Mouse (Mus musculus): ENCODE results near the gene Capzb. TPM values are rescaled to one million over a fixed set of nuclear protein-coding genes. Genes with fewer than 3 reads are reported as not detected.

The Capzb gene
- total and polyA plus RNA-seq, 3 experiments: 86.4 to 388 (median 160) TPM

DNA sequence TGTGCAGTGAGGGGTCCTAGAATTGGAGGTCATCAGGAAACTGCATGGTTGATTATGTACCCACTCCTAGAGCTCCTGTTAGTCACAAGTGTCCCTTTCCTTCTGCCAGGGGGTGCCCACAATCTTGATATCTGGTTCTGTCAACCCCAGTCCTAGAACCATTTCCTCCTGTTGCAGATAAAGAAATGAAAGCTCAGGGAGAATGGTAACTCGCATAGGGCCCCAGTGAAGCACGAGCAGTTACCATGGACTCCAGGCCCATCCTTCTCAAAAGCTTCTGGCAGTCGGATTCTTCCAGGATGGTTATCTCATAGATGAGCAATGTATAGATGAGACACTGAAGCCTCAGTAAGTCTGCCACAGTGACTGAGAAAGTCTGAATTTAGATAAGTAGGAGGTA, 8.2 kb downstream of the Capzb start:
- in situ Hi-C loops (cut with MboI; ENCODE audit: low pct_ligation_motif_present, low pct_unique_long_range_greater_than_20kb, low sequenced_read_pairs): no loop called here
- Histone ChIP-seq H3K9ac (ENCODE audit: insufficient read depth, low read depth) (no peak overlapping the region), H3K4me3 (replicated peaks in 1 of 3; ENCODE audit: low read depth in 2 of 3, low read length in 2 of 3, poor library complexity in 1 of 3) (no peak overlapping the region), H3K36me3 (replicated peaks in 1 of 2; ENCODE audit: control insufficient read depth in 1 of 2, insufficient read depth in 1 of 2, low read length in 1 of 2) (peaks cover 15 to 80% of the 10 kb centered on the region in 2 experiments), H3K4me1 (ENCODE audit: control insufficient read depth in 1 of 2, insufficient read depth in 2 of 2) (peaks cover 44 to 99% of the 10 kb centered on the region in 2 experiments), H3K79me2 (replicated peaks; ENCODE audit: control insufficient read depth, extremely low read depth, insufficient read depth, poor library complexity, severe bottlenecking) (peaks cover 92% of the 10 kb centered on the region), H3K9me3 (replicated peaks; ENCODE audit: low read length) (no peaks in the 10 kb centered on the region), H3K27me3 (replicated peaks) (no peaks in the 10 kb centered on the region), H3K27ac (ENCODE audit: insufficient read depth, low read depth) (no peak overlapping the region), H3K4me2 (ENCODE audit: insufficient read depth, low read depth, poor library complexity, severe bottlenecking) (no peak overlapping the region)
- no peak for TF ChIP-seq GABPA (IDR thresholded peaks at IDR 0.05; ENCODE audit: insufficient replicate concordance, low read depth, low read length)
- no peak for TF ChIP-seq NELFE (IDR thresholded peaks at IDR 0.05; ENCODE audit: low read depth, low read length)
- TF ChIP-seq IRF4 (IDR thresholded peaks at IDR 0.05; ENCODE audit: low read depth, low read length): no peak
- TF ChIP-seq ELF1 (IDR thresholded peaks at IDR 0.05; ENCODE audit: low read depth, low read length): no peak
- no peak for TF ChIP-seq JUND (conservative IDR thresholded peaks at IDR 0.05; ENCODE audit: low read depth, low read length)
- TF ChIP-seq ZC3H11A (IDR thresholded peaks at IDR 0.05; ENCODE audit: low read depth, low read length): no peak
- no peak for TF ChIP-seq USF2 (conservative IDR thresholded peaks at IDR 0.05; ENCODE audit: low read depth, low read length)
- TF ChIP-seq KAT2A (IDR thresholded peaks at IDR 0.05; ENCODE audit: insufficient replicate concordance, low read length): no peak
- no peak for TF ChIP-seq MEF2A (IDR thresholded peaks at IDR 0.05; ENCODE audit: borderline replicate concordance, low read depth, low read length)
- TF ChIP-seq USF1 (IDR thresholded peaks at IDR 0.05; ENCODE audit: low read depth, low read length): no peak
- no peak for TF ChIP-seq UBTF (IDR thresholded peaks at IDR 0.05; ENCODE audit: low read depth, low read length)
- TF ChIP-seq E2F4 (IDR thresholded peaks at IDR 0.05; ENCODE audit: insufficient replicate concordance, low read depth, low read length): no peak
- no peak for TF ChIP-seq ZMIZ1 (IDR thresholded peaks at IDR 0.05; ENCODE audit: low read depth, low read length)
- TF ChIP-seq HCFC1 (IDR thresholded peaks at IDR 0.05; ENCODE audit: low read depth, low read length): no peak
- no peak for TF ChIP-seq POLR2A (IDR thresholded peaks at IDR 0.05; ENCODE audit: low read depth, low read length)
- no peak for TF ChIP-seq SMC3 (IDR thresholded peaks at IDR 0.05; ENCODE audit: low read depth, low read length)
- TF ChIP-seq POLR2AphosphoS2 (IDR thresholded peaks at IDR 0.05; ENCODE audit: low read depth, low read length): no peak
- no peak for TF ChIP-seq JUN (IDR thresholded peaks at IDR 0.05; ENCODE audit: insufficient read depth, low read depth, low read length)
- TF ChIP-seq TBP (conservative IDR thresholded peaks at IDR 0.05; ENCODE audit: low read depth, low read length): no peak
- TF ChIP-seq EP300 (IDR thresholded peaks at IDR 0.05; ENCODE audit: low read length): no peak
- no peak for DNase-seq (ENCODE audit: extremely low read depth)
- dilution Hi-C loops (cut with MboI; ENCODE audit: extremely low pct_ligation_motif_present, extremely low pct_unique_long_range_greater_than_20kb, low sequenced_read_pairs): no loop called here

DNA sequence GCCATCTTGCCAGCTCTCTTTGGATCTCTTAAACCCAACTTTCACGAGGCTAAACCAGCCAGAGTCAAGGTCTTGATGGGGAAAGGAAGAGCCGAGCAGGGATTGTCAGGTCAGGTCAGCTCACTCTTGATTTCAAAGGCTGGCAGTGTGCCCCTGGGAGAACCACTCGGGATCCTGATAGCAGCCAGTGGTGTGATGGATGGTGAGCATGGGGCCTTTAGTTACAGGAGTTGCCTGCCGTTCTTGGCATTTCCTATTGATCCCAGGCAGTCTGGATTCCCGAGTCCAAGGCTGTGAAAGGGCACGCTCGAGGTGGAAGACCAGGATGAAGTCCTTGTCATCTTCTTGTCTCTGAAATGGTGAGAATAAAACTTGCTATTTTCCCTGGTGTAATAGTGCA, 9.9 kb downstream of the Capzb start:
- Histone ChIP-seq H3K79me2 (replicated peaks; ENCODE audit: control insufficient read depth, extremely low read depth, insufficient read depth, poor library complexity, severe bottlenecking) (peaks cover 91% of the 10 kb centered on the region), H3K27me3 (replicated peaks) (no peaks in the 10 kb centered on the region), H3K27ac (ENCODE audit: insufficient read depth, low read depth) (peak overlapping the region; percentile 40; the same call in 1 of the 2 replicates), H3K4me2 (ENCODE audit: insufficient read depth, low read depth, poor library complexity, severe bottlenecking) (peak overlapping the region; percentile 76; the same call in 1 of the 2 replicates), H3K4me3 (replicated peaks in 1 of 3; ENCODE audit: low read depth in 2 of 3, low read length in 2 of 3, poor library complexity in 1 of 3) (no peak overlapping the region), H3K36me3 (replicated peaks in 1 of 2; ENCODE audit: control insufficient read depth in 1 of 2, insufficient read depth in 1 of 2, low read length in 1 of 2) (peaks cover 12 to 80% of the 10 kb centered on the region in 2 experiments), H3K4me1 (ENCODE audit: control insufficient read depth in 1 of 2, insufficient read depth in 2 of 2) (peaks cover 38 to 99% of the 10 kb centered on the region in 2 experiments), H3K9me3 (replicated peaks; ENCODE audit: low read length) (no peaks in the 10 kb centered on the region), H3K9ac (ENCODE audit: insufficient read depth, low read depth) (no peak overlapping the region)
- TF ChIP-seq MYC (IDR thresholded peaks at IDR 0.05; ENCODE audit: low read depth, low read length) (no peak), TCF12 (IDR thresholded peaks at IDR 0.05; ENCODE audit: low read depth, low read length) (no peak), BHLHE40 (IDR thresholded peaks at IDR 0.05; ENCODE audit: low read depth, low read length) (no peak), MXI1 (IDR thresholded peaks at IDR 0.05; ENCODE audit: low read depth, low read length) (no peak), NRF1 (IDR thresholded peaks at IDR 0.05; ENCODE audit: low read depth, low read length) (no peak), ETS1 (conservative IDR thresholded peaks at IDR 0.05; ENCODE audit: low read depth, low read length) (no peak), JUN (IDR thresholded peaks at IDR 0.05; ENCODE audit: insufficient read depth, low read depth, low read length) (no peak), USF1 (IDR thresholded peaks at IDR 0.05; ENCODE audit: low read depth, low read length) (no peak), CTCF (conservative IDR thresholded peaks at IDR 0.05 in 1 of 2, IDR thresholded peaks at IDR 0.05 in 1 of 2; ENCODE audit: low read depth in 2 of 2, low read length in 2 of 2) (no peak), TBP (conservative IDR thresholded peaks at IDR 0.05; ENCODE audit: low read depth, low read length) (no peak), PAX5 (IDR thresholded peaks at IDR 0.05; ENCODE audit: low read length) (no peak), SIN3A (IDR thresholded peaks at IDR 0.05; ENCODE audit: low read length) (no peak), JUND (conservative IDR thresholded peaks at IDR 0.05; ENCODE audit: low read depth, low read length) (no peak), EP300 (IDR thresholded peaks at IDR 0.05; ENCODE audit: low read length) (no peak), CHD2 (IDR thresholded peaks at IDR 0.05; ENCODE audit: low read length) (no peak), SMC3 (IDR thresholded peaks at IDR 0.05; ENCODE audit: low read depth, low read length) (no peak), RCOR1 (conservative IDR thresholded peaks at IDR 0.05; ENCODE audit: low read depth, low read length) (no peak), HCFC1 (IDR thresholded peaks at IDR 0.05; ENCODE audit: low read depth, low read length) (no peak), ZMIZ1 (IDR thresholded peaks at IDR 0.05; ENCODE audit: low read depth, low read length) (no peak), KAT2A (IDR thresholded peaks at IDR 0.05; ENCODE audit: insufficient replicate concordance, low read length) (no peak)
- no peak for DNase-seq (ENCODE audit: extremely low read depth)
- dilution Hi-C loops (cut with MboI; ENCODE audit: extremely low pct_ligation_motif_present, extremely low pct_unique_long_range_greater_than_20kb, low sequenced_read_pairs): no loop called here
- in situ Hi-C loops (cut with MboI; ENCODE audit: low pct_ligation_motif_present, low pct_unique_long_range_greater_than_20kb, low sequenced_read_pairs): no loop called here
